Mouse (Mus musculus): ENCODE measurements around the gene Ppp1r17. TPM values are rescaled to one million over a fixed set of nuclear protein-coding genes. Genes with fewer than 3 reads are reported as not detected.

Ppp1r17 gene
- not detected for polyA plus RNA-seq (2017; shearing (Covaris generic))

DNA sequence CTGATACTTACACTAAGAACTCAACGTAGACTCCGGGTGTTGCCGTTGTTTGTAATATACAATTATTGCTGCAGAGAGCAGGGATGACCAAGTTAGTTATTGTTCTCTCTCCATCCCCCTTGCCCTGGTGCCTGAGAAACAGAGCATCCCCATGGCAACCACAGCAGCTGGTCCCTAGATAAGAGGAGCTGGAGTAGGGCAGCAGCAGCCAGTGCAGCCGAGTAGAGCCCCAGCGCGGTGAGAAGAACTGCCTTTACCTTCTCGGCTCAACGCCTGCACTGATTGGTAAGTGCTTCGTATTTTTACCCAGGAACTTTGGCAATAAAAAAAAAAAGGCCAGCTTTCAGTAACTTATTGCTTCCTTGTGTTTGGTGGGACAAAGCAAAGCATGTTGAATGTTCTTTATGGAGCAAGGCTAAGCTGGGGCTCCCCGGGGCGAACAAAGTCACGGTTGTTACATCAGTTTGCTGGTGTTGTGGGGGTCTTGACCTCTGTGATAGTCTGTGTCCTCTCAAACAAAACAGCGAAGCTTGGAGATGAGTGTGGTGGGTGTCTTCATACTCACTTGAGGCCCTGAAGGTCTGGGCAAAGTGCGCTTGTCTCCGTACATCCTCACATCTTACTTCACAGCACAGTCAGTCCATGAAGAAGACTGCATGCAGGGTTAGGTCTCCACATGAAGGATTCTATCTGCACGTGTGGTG lies at the start of gene Ppp1r17:
Gene Ppp1r17 (plus strand): TSS at position 207 of the 704 bp plus-strand sequence.

Other genes starting within 250 kb of the Ppp1r17 start
- gene Itprid1, start 180.6 kb upstream of the Ppp1r17 start, polyA plus RNA-seq (2017; shearing (Covaris generic)): under 1 TPM; 0.07 to 0.18 TPM

Data from inflammation-experienced regulatory T-cells (primary cell).